Mouse (Mus musculus) limb, embryonic 11.5 days (tissue): ENCODE results near the gene Strap. TPM values are rescaled to one million over a fixed set of nuclear protein-coding genes. Genes with fewer than 3 reads are reported as not detected.
A peak's percentile ranks its signal among the peaks of the same experiment; 100 is the strongest.

Source experiments
- ATAC-seq: fragments of 200-750 bp; cut with Nextera tagmentation; 2 replicates; pipeline ENCODE4 v1.8.0; 2017; ENCODE audit warnings: low read depth; ENCODE audit not compliant: insufficient number of reproducible peaks, low FRiP score, low TSS enrichment
- DNase-seq: peaks from one replicate; pipeline ENCODE4 v3.0.0-alpha.2; 2015; ENCODE audit warnings: low spot score
- H3K27ac ChIP-seq: fragments of 300-500 bp; sonication (generic); replicated peaks from 2 replicates; pipeline ENCODE4 v1.5.1; 2014; ENCODE audit warnings: low read depth, mild to moderate bottlenecking, low read length
- H3K27me3 ChIP-seq: fragments of 300-500 bp; sonication (generic); 2 replicates; pipeline ENCODE4 v1.6.1; 2014; ENCODE audit warnings: mild to moderate bottlenecking, low read length, mixed read lengths; ENCODE audit not compliant: control insufficient read depth, insufficient read depth
- H3K36me3 ChIP-seq: fragments of 300-500 bp; sonication (generic); 2 replicates; pipeline ENCODE4 v1.6.1; 2014; ENCODE audit warnings: mild to moderate bottlenecking, low read length, moderate library complexity, mixed read lengths; ENCODE audit not compliant: control insufficient read depth, insufficient read depth
- H3K4me1 ChIP-seq: fragments of 300-500 bp; sonication (generic); 2 replicates; pipeline ENCODE4 v1.6.1; 2014; ENCODE audit warnings: low read length, mixed read lengths; ENCODE audit not compliant: control insufficient read depth, insufficient read depth
- H3K4me2 ChIP-seq: fragments of 300-500 bp; sonication (generic); 2 replicates; pipeline ENCODE4 v1.6.1; 2014; ENCODE audit warnings: low read depth, mild to moderate bottlenecking, moderate library complexity; ENCODE audit not compliant: severe bottlenecking
- H3K4me3 ChIP-seq: fragments of 300-500 bp; sonication (generic); 2 replicates; pipeline ENCODE4 v1.5.1; 2014; ENCODE audit warnings: low read depth, low read length
- H3K9ac ChIP-seq: fragments of 300-500 bp; sonication (generic); 2 replicates; pipeline ENCODE4 v1.6.1; 2014; ENCODE audit warnings: mild to moderate bottlenecking, low read length
- H3K9me3 ChIP-seq: fragments of 300-500 bp; sonication (generic); 2 replicates; pipeline ENCODE4 v1.6.1; 2016; ENCODE audit warnings: low read length; ENCODE audit not compliant: control insufficient read depth
- WGBS: fragments of 180-500 bp; shearing (Covaris S2); extraction: QIAGEN DNeasy Blood & Tissue Kit; methylation state at CpG from one replicate; pipeline ENCODE4 v1.1.7; 2014; 5-methylcytosine and 5-hydroxymethylcytosine counted together
- polyA plus RNA-seq: library from polyadenylated mRNA; unstranded; fragments of >200 nt; fragmentation: Nextera tagmentation; extraction: Ambion mirVana; gene quantifications from 2 replicates; pipeline ENCODE4 v1.2.1, GENCODE M21; 2014

The Strap gene
- polyA plus RNA-seq, 1 experiment from 2014 or later = 246 TPM

GRCm38 (mm10) chr6:137744700-137745099 lies 9.8 kb downstream of the Strap start:
- H3K4me1 ChIP-seq = no peaks in the 10 kb centered on the region
- DNase-seq (no peak), ATAC-seq (no peak)
- no peak overlapping the region for H3K4me3 ChIP-seq
- 92% methylated on average over 4 of the region's 4 CpGs for WGBS
- H3K27ac ChIP-seq = no peak overlapping the region
- H3K9me3 ChIP-seq = no peaks in the 10 kb centered on the region
- H3K9ac ChIP-seq = no peak overlapping the region
- no peaks in the 10 kb centered on the region for H3K27me3 ChIP-seq
- no peak overlapping the region for H3K4me2 ChIP-seq
- H3K36me3 ChIP-seq = peaks cover 6% of the 10 kb centered on the region; the same call in 1 of the 2 replicates

GRCm38 (mm10) chr6:137747174-137747928 lies 12.5 kb downstream of the Strap start:
- Histone ChIP-seq H3K27ac (no peak overlapping the region), H3K4me1 (no peaks in the 10 kb centered on the region), H3K36me3 (peaks cover 8% of the 10 kb centered on the region; the same call in 1 of the 2 replicates), H3K4me2 (no peak overlapping the region), H3K9ac (no peak overlapping the region), H3K27me3 (no peaks in the 10 kb centered on the region), H3K4me3 (no peak overlapping the region), H3K9me3 (no peaks in the 10 kb centered on the region)
- ATAC-seq = no peak
- 76% methylated on average over 5 of the region's 5 CpGs for WGBS
- DNase-seq = no peak

GRCm38 (mm10) chr6:137751551-137752274 lies 16.8 kb downstream of the Strap start:
- H3K27ac ChIP-seq = no peak overlapping the region
- DNase-seq (no peak), ATAC-seq (no peak)
- no peak overlapping the region for H3K9ac ChIP-seq
- H3K4me1 ChIP-seq = no peaks in the 10 kb centered on the region
- 76% methylated on average over 10 of the region's 10 CpGs for WGBS
- no peak overlapping the region for H3K4me3 ChIP-seq
- peaks cover 2% of the 10 kb centered on the region; the same call in 1 of the 2 replicates for H3K36me3 ChIP-seq
- H3K27me3 ChIP-seq = no peaks in the 10 kb centered on the region
- no peaks in the 10 kb centered on the region for H3K9me3 ChIP-seq
- no peak overlapping the region for H3K4me2 ChIP-seq

- Histone ChIP-seq H3K27me3 (no peaks in the 10 kb centered on the region), H3K4me2 (no peak overlapping the region), H3K4me3 (no peak overlapping the region), H3K4me1 (no peaks in the 10 kb centered on the region), H3K9me3 (no peaks in the 10 kb centered on the region), H3K27ac (no peak overlapping the region), H3K36me3 (peaks cover 2% of the 10 kb centered on the region; the same call in 1 of the 2 replicates), H3K9ac (no peak overlapping the region)
- DNase-seq (no peak), ATAC-seq (no peak)
- 90% methylated on average over 4 of the region's 4 CpGs for WGBS
Observed at GRCm38 (mm10) chr6:137752275-137752655, 17.4 kb downstream of the Strap start.

- peak; percentile 90 for ATAC-seq
- peak within 1 kb of the TSS; percentile 71 for H3K4me3 ChIP-seq
- WGBS = 12% methylated on average over 26 of the region's 26 CpGs
- H3K4me1 ChIP-seq = 0 out of 2 replicates have a peak, but pooled peaks cover under 1% of the 10 kb centered on the region
- H3K9ac ChIP-seq = peak within 1 kb of the TSS; percentile 67
- DNase-seq = peak; percentile 92
- H3K4me2 ChIP-seq = peak within 1 kb of the TSS; percentile 54
- 0 out of 2 replicates have a peak within 1 kb of the TSS, but pooled peaks have one; percentile 45 for H3K27ac ChIP-seq
- H3K27me3 ChIP-seq = no peaks in the 10 kb centered on the region
- H3K36me3 ChIP-seq = peaks cover 2% of the 10 kb centered on the region; the same call in 1 of the 2 replicates
- no peaks in the 10 kb centered on the region for H3K9me3 ChIP-seq
Observed at GRCm38 (mm10) chr6:137754056-137754856, 19.4 kb downstream of the Strap start, which contains the start of gene Dera. Gene Dera, plus strand, starts transcription at chr6:137754546.

GRCm38 (mm10) chr6:137754857-137755232 lies 20.0 kb downstream of the Strap start:
- Histone ChIP-seq H3K4me2 (peak overlapping the region; percentile 54), H3K27me3 (no peaks in the 10 kb centered on the region), H3K4me3 (peak overlapping the region; percentile 71), H3K9me3 (no peaks in the 10 kb centered on the region), H3K4me1 (peaks cover 6% of the 10 kb centered on the region; the same call in 1 of the 2 replicates), H3K9ac (no peak overlapping the region; the same call in 1 of the 2 replicates), H3K27ac (0 out of 2 replicates have a peak overlapping the region, but pooled peaks have one; percentile 45), H3K36me3 (peaks cover 2% of the 10 kb centered on the region; the same call in 1 of the 2 replicates)
- WGBS = 6% methylated on average over 8 of the region's 8 CpGs
- ATAC-seq (no peak), DNase-seq (no peak)

- Histone ChIP-seq H3K27ac (no peak overlapping the region), H3K9me3 (no peaks in the 10 kb centered on the region), H3K27me3 (no peaks in the 10 kb centered on the region), H3K4me1 (peaks cover 6% of the 10 kb centered on the region; the same call in 1 of the 2 replicates), H3K36me3 (no peaks in the 10 kb centered on the region; the same call in 1 of the 2 replicates), H3K9ac (no peak overlapping the region), H3K4me3 (no peak overlapping the region), H3K4me2 (no peak overlapping the region)
- WGBS = 72% methylated on average over 5 of the region's 5 CpGs
- ATAC-seq (no peak), DNase-seq (peak; percentile 53)
Observed at GRCm38 (mm10) chr6:137756310-137756709, 21.4 kb downstream of the Strap start.

- Histone ChIP-seq H3K4me3 (no peak overlapping the region), H3K9me3 (no peaks in the 10 kb centered on the region), H3K27ac (no peak overlapping the region), H3K36me3 (no peaks in the 10 kb centered on the region), H3K4me2 (no peak overlapping the region), H3K4me1 (peaks cover 6% of the 10 kb centered on the region; the same call in 1 of the 2 replicates), H3K27me3 (no peaks in the 10 kb centered on the region), H3K9ac (no peak overlapping the region)
- no peak for ATAC-seq
- DNase-seq = no peak
- WGBS = 91% methylated on average over 1 of the region's 1 CpGs
Observed at GRCm38 (mm10) chr6:137757891-137758290, 23.0 kb downstream of the Strap start.
